In the genomic region with DNA sequence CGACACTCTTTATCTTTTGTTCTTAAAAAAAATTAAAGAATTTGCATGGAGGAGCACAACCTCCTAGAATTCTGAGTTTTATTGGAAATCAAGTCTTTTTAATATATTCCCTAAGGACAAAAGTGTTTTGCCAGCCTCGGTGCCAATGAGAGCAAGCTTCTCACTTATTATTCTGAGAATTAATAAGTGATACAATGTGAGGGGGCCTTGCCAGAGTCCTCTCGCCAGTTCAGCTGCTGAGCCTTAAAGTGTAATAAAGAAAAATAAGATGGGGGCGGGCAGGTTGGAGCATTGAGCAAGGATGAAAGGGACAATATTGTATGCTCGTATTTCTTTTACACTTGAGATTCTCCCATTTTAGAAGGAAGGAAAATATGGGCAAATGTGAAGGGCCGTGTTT, we compare ENCODE assay signal across 21 mouse cellular contexts.
"Had no signal": no experiment of that assay in that cellular context is flagged by ENCODE, and none has a peak within 500 bp of the region (broad histone marks: within the 10 kb centered on the region; RNA-seq: fewer than 3 reads in every experiment).

No protein-coding gene starts in this region.

- H3K27me3 ChIP-seq: limb, embryonic 13.5 days; liver, embryonic 12.5 days; liver, embryonic 15.5 days; lung, embryonic 15.5 days; megakaryocyte, embryonic 14.5 days; neural tube, embryonic 13.5 days had no signal

- H3K27ac ChIP-seq: kidney, postnatal 0 days; layer of hippocampus, adult 2 months; limb, embryonic 10.5 days; liver, embryonic 12.5 days; liver, embryonic 15.5 days; lung, embryonic 15.5 days; neural tube, embryonic 13.5 days had no signal

- H3K9me3 ChIP-seq: limb, embryonic 10.5 days; limb, embryonic 13.5 days; liver, embryonic 12.5 days; liver, embryonic 15.5 days; lung, embryonic 15.5 days; megakaryocyte, embryonic 14.5 days; neural tube, embryonic 13.5 days had no signal

- H3K9ac ChIP-seq: limb, embryonic 13.5 days; liver, embryonic 12.5 days; liver, embryonic 15.5 days; lung, embryonic 15.5 days; neural tube, embryonic 13.5 days had no signal

- H3K4me2 ChIP-seq: limb, embryonic 13.5 days; liver, embryonic 12.5 days; liver, embryonic 15.5 days; lung, embryonic 15.5 days; midbrain, embryonic 11.5 days; neural tube, embryonic 13.5 days had no signal

- H3K4me1 ChIP-seq: liver, embryonic 12.5 days; liver, embryonic 15.5 days; megakaryocyte, embryonic 14.5 days had no signal

- H3K4me3 ChIP-seq: layer of hippocampus, adult 2 months; limb, embryonic 10.5 days; limb, embryonic 13.5 days; liver, embryonic 12.5 days; liver, embryonic 15.5 days; lung, embryonic 15.5 days; megakaryocyte, embryonic 14.5 days; myocyte; neural tube, embryonic 13.5 days had no signal

- ATAC-seq: liver, embryonic 12.5 days had no signal

- H3K36me3 ChIP-seq: limb, embryonic 10.5 days; limb, embryonic 13.5 days; liver, embryonic 12.5 days; liver, embryonic 15.5 days; lung, embryonic 15.5 days; neural tube, embryonic 13.5 days had no signal

- DNase-seq: kidney, adult 9 months; kidney, postnatal 25 days; layer of hippocampus, adult 9-11 months; liver; lung, adult 18-20 months; lung, postnatal 10 days; lung, postnatal 36 days; retina, postnatal 1 day; thymus, adult 18-20 months; thymus, postnatal 36 days had no signal
